Mouse (Mus musculus): ENCODE measurements around the gene Trmt11.

DNA sequence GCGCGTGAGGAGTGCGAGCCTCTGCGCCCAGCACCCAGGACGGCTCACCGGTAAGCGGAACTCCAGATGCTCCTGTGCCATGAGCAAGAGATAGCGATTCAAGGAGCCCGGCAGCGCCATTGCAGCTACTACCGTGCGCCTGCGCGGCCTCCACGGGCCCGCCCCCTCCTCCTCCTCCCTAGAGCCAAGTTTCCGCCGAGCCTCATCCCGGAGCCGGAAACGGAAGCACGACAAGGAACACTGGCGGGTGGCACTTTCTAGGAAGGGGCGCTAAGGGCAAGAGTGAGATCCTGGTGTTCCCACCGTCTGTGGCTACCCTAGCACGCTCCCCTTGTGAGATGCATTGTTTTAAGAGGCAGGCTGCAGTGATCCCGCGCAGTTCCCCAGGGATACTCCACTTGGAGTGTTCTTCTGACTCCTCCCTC is at the start of gene Trmt11:
- TF ChIP-seq POLR2A (IDR thresholded peaks at IDR 0.05; ENCODE audit: insufficient read length, low read depth), result peak; percentile 88
- no peak for TF ChIP-seq USF1 (IDR thresholded peaks at IDR 0.05; ENCODE audit: low read depth)
- TF ChIP-seq MYOG (IDR thresholded peaks at IDR 0.05; ENCODE audit: control insufficient read depth in 1 of 3, insufficient read depth in 1 of 3, insufficient read length in 2 of 3, low read depth in 2 of 3), result peak in 1 of 3 experiments; percentile 1

All from myocyte (in vitro differentiated cells).